Mouse (Mus musculus): Measurements from ENCODE around the gene Trpc4ap.

DNA sequence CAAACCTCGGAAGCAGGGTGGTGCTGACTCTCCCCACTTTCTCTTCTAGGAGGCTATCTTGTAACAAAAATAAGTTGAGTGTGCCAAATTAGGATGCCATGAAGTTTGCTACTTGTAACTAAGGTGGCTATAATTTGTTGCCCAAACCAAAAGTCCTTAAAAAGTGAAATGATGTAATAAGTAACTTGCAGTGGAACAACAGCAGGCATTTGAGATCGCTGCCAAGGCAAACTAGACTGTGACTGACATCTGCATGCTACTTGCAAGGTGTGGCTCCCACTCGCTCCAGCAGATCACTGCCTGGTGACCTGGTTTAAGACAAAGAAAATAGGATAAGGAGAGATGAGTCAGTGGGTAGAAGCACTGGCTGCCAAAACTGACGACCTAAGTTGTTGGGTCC lies 952 bp upstream of the Trpc4ap start:
- TF ChIP-seq CTCF (IDR thresholded peaks at IDR 0.05; ENCODE audit: borderline replicate concordance, extremely low read depth, insufficient read depth, insufficient read length), result no peak
- no peak for TF ChIP-seq POLR2A (IDR thresholded peaks at IDR 0.05; ENCODE audit: borderline replicate concordance, extremely low read depth, insufficient read depth, insufficient read length, poor library complexity, severe bottlenecking)

All from brain, embryonic 14.5 days (tissue).